Mouse (Mus musculus): ENCODE measurements around the gene Gm20388.

GRCm38 (mm10) chr8:120744448-120744847 lies 833.8 kb downstream of the Gm20388 start:
- TF ChIP-seq CTCF (conservative IDR thresholded peaks at IDR 0.05; ENCODE audit: insufficient read depth, insufficient read length, low read depth, low read length) (no peak), POLR2A (IDR thresholded peaks at IDR 0.05; ENCODE audit: low read depth, low read length) (no peak)

Measured in kidney, adult 2 months (tissue).